Mouse (Mus musculus) left cerebral cortex, adult 9 months (tissue): Measurements from ENCODE around the gene Rpl3.

ENCODE experiments used
- DNase-seq, 2 experiments: peaks; one replicate each; pipeline ENCODE4 v3.0.0; 2022; ENCODE audit warnings: low spot score in 2 of 2

Gene Rpl3

DNA sequence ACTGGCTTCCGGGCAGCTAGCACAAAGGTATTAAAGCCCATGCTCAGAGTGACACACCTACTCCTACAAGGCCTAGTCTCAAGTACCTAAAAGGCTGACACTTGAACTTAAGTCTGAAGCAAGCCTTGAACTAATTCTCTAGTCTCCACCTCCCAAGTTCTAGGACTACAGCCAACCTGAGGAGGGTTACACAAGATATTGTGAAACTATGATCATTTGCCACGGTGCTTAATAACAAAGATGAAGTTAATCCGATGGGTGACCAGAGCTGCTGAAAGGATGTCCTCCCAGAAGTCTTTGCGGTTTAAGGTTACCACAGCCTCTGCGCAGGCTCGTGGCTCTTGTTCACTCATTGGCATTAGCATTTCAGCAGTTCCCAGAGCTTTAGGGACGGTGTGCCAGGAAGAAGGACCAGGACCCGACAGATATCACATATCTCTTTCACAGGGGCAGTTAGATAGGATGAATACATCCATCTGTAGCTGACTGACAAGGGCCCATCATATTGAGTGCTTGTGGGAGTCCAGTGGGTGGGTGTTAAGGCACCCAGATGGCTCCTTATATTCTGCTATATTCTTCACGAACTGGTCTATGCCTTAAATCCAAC lies 4.2 kb downstream of the Rpl3 start:
- DNase-seq, result no peak

DNA sequence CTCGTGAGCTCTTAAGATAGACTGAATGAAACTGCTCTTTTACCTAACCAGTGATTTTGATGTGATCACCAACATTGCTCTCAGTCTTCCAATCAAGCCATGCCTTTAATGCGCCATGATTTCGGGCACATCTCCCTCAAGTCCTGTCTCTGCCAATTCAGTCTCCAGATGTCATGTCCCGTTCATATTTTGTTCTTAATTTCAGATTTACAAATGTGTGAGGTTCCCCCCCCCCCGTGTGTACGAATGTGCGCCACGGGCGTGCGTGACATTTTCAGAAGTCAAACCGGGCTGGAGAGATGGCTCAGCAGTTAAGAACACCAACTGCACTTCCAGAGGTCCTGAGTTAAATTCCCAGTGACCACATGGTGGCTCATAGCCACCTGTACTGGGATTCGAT lies 7.9 kb downstream of the Rpl3 start:
- no peak for DNase-seq

DNA sequence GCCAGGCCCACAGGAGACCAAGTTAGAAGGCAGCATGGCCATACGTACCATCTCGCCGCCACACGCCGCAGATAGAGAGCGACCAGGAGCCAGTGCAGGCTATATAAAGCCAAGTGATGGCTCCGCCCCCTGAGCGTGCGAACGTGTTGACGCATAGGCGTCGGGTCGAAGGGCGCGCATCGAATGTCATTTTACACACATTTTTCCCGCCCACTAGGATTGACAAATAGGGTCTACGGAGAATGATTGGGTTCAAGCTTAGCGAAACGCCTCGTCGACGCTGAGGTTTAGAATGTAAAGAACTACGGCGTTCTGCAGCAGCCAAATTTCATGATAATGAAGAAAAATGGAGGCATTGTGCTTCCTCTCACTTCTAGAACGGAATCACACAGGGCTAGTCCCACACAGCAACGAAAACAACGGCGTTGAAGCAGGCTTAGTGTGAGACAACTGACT lies 8.4 kb downstream of the Rpl3 start:
- DNase-seq, result peak; percentile 97 to 99

DNA sequence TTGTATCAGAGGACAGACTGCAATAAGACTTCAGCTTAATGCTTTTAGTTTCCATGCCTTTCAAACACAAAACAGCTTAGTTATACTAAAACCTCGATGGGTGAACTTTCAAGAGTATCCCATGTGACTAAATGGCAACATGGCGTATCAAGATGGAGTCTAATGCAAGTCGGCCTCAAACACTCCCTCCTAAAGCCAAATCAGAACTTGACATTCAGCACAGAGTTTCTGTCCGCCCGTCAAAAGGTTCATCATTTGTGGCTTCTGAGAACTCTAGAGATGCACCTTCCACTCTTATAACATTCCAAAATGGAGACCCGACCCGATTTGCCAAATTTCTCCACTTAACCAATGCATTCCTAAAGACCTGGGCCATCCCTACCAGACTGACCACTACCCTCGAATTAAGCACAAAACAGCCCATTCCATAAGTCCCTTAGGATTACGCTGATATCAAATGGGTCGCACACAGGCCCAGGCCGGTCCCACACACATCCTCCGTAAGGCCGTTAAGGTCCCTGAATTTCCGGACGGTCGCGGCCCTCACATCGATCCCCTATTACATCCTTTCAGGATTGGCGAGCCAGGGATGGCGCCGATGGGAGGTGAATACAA lies 8.9 kb downstream of the Rpl3 start:
- DNase-seq, result no peak

DNA sequence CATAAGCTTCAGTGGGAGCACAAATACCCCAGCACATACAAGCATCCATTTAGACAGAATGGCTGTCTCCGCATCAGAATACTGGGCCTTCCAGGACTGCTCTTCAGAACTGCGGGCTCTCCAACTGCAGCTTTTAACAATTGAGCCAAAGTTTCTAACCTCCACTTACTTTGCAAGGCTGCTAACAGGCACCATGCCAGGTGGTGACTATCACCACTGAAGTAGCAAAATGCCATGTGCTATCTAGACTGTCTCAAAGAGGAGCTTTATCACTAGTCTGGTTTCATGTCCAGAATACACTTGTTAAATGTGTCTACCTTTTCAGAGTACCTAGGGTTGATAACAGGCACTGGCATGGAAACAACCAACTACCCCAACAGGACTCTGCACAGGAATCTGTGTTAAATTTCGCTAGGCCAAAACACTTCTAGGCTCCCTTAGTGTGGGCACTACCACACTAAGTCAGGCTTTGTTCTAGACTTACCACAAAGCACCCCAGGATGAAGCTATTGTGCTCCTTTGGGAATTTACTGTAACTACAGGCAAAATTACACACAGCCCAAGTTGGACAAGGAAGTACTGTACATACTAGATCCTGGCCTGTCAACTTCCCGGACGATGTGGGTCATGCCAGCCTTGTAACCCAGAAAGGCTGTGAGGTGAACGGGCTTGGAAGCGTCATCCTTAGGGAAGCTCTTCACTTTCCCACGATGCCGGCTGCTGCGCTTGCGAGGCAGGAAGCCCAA lies 9.7 kb downstream of the Rpl3 start:
- no peak for DNase-seq

DNA sequence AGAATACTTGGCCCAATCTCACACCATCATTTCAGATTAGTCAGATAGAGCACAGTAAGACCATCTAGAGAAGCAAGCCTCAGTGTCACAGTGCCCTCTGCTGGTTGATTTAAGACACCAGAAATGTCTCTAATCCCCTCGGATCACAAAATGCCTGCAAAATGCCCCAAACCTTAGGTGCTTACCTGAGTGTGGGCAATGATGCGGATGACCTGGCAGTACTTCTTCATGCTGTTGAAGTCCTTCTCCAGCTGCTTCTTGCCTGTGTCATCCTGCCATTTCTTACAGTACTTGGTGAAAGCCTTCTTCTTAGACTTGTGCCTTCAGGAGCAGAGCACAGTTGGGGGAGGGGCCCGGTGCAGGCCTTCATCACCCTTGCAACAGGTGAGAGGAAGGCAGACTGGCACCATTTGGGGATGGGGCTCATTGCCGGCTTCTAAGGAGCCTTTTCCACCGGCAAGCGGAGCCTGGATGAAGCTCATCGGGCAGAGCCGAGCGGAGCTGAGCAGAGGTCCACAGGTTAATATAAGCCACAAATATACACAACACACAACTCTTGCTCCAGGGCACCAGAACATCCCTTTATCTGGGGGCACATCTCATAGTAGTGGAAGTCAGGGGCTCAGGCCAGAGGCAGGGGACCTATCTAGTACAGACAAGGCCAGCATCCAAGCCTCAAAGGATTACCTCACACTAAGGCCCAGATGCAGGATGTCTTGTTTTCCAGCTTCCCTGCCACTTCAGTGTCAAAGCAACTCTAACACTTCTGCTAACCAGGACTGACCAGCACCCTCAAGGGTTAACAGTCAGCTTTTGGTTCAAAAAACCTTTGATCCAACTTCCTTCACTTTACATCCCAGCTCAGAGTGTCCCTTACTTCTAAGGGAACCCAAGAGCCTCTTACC lies 10.7 kb downstream of the Rpl3 start:
- DNase-seq, result no peak

DNA sequence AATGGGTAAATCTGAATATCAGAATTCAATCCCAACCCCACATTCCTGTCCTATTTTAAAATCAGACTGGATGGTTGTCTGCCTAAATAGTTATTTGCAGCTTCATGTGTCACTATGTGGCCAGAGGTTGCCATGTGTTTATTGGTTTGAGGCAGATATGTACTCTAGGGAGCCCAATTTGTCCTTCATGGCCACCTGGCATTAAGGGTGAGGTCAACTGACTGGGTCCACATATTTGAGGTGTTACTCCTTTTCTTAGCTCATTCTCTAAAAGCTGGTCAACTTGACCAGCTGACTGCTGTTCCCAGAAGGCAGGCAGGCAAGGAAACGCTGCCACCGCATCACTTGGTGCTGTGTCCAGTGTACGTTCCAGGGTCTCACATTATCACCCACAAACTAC lies 11.7 kb downstream of the Rpl3 start:
- no peak for DNase-seq

DNA sequence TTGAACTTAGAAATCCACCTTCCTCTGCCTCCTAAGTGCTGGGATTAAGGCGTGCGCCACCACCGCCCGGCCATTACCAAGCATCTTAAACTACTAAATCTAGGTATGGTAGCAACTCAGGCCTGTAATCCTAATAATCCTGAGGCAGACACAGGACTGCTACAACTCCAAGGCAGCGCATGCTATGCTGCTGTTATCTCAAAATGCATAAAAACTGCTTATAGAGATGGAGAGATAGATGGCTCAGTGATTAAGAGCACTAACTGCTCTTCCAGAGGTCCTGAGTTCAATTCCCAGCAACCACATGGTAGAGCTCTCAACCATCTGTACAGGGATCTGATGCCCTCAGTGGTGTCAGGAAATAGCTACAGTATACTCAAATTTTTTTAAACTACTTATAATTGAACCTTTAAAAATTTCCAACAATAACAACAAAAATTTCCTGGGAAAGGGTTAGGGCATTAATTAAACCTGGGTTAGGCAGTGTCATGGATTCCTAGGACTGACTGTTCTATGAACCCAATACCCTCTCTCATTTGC lies 12.5 kb downstream of the Rpl3 start:
- no peak for DNase-seq

DNA sequence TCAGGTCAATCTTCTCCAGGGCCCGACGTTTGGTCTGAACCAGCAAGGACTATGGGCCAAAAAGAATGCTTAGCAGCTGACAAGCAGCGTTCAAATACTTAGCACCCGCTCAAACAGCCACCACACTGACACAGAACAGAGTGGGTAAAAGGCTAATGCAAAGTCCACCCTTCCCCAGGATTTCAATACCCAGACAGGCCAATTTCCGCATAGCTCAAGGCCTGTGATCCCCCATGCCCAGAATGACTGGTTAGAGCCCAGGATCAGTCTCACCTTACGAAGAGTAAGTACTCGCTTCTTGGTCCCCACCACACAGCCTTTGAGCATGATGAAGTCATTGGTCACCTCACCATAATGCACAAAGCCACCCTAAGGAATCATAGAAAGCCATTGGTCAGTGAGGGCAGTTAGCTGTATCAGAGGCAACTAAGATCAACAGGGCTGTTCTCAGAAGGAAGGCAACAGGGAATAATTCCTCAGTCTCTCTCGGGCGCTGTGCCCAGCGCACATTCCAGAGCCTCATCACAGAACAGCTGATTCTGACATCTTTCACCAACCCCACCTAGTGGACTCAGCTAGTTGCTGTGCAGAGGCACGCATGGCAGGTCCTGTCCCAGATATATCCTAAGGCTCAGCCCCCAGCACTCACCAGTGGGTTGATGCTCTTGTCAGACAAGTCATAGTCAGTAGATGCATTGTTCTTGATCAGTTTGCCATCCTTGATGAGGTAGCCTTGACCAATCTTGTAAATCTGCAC lies 13.4 kb downstream of the Rpl3 start:
- DNase-seq, result no peak

DNA sequence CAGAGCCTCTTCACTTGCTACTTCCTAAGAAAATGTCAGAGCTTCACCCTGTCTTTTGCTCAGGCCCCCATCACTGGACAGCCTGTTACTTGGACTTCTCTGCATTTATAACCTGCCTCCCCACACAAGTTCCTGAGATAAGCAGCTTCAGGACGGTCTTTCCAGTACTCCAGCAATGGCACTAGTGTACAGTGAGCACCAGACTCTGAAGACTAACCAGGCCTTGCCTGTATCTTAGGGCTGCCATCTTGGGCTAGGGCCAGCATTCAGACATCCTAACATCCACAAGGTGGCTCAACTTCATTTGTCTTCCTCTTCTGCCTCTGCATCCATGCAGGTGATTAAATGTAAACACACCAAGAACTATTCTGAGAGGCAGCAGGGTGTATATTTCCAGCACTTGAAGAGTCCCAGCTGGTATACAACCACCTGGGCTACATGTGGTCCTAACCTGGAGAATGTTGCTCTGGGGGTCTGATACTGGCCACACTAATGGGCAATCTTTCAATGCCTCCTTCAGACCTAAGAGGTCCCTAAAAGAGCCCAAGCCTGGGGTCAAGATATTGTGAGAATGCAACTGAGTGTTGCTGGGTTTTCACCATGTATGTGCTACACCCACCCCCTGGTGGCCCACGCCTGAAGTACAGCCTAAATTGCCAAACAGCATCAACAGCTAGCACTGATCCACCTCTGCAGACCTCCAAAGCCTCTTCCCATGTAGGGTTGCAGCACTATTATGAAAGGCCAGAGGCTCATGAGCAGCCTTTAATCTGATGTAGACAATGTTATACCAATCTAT lies 15.1 kb downstream of the Rpl3 start:
- DNase-seq, result peak in 1 of 2 experiments; percentile 79

DNA sequence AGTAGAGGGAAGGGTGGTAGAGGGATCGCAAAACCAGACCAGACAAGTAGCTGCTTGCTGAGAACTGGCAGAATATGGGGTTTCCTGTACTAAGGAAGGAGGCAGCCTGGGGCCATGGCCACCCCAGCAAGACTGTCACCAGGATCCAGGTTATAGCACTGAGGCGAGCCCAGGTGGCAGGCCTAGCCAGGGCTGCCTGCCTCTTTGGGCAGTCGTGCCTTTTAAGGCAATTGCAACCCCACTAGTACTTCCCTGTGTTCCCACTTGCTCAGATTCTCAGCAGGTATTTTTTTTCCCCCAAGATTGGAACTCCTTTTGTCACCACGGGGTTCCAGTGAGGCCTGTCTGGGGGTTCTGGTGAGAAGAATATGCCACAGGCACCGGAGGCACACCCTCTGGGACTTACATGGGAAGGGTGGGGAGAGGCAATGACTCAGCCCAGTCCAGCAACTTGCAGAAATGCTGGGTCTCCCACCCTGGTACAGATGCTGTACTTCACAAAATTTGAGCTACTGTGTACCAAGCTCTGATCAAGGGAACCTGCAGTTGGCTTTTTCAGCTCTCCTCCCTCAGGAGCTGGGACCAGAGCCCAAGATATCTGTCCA lies 15.8 kb downstream of the Rpl3 start:
- no peak for DNase-seq

DNA sequence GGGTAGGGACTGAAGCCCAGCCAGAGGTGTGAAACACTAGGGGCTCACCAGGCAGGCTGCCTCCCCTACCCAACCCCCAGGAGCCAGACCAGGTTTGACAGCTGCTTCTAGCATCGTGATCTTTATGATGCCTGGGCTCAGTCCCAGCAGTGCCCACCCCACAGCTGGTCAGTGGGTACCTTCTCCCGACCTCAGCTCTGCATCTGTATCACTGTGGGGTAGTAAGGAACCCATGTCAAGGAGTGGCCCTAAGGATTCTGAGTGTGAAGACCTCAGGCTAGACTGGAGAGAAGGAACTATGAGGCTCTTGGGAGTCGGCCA lies 16.3 kb downstream of the Rpl3 start:
- DNase-seq, result no peak

DNA sequence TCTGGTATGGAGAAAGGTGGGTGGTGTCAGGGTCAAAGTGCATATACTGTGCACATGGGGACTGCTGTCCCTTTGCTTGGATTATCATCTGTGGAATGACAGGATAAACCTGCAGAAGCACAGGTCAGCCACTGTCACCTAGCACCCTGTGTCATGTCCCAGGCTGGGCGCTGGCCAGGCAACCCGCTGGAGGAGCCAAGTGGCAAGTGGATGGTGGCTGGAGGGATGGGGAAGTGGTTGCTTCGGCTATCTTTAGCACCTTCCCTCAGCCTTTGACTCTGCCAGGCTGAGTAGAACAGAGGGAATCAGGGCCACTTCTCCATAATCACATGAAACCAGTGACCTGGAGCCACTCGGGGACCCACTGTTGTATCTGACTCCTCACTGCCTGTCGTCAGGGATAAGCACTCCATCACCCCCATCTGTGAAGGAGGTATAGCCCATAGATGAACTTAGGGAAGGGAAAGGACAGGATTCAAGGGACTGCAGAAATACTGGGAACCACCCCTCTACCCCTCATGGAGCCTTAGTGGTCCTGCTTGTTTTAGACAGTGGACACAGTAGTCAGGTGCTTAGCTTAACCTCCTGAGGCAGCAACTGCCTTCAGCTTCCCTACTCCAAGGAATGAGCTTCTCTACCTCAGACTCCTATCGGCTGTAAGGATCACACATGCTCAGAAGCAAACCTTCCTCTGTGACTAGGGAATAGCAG lies 16.9 kb downstream of the Rpl3 start:
- DNase-seq, result no peak

DNA sequence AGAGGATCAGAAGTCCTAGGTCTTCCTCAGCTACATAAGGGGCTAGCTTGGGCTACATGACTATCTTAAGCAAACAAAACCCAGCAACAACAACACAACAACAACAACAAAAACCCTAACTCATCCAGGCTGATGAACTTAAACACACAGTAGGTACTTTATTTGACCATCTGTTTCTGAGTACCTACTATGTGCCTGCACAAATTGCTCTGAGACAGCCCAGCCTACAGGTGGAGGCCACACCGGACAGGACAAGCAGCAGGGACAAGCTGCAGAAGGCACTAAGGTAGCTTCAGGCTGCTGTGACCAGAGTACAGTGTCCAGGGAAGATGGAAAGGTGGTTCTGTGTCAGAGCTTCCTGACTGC lies 18.4 kb downstream of the Rpl3 start:
- DNase-seq, result no peak

DNA sequence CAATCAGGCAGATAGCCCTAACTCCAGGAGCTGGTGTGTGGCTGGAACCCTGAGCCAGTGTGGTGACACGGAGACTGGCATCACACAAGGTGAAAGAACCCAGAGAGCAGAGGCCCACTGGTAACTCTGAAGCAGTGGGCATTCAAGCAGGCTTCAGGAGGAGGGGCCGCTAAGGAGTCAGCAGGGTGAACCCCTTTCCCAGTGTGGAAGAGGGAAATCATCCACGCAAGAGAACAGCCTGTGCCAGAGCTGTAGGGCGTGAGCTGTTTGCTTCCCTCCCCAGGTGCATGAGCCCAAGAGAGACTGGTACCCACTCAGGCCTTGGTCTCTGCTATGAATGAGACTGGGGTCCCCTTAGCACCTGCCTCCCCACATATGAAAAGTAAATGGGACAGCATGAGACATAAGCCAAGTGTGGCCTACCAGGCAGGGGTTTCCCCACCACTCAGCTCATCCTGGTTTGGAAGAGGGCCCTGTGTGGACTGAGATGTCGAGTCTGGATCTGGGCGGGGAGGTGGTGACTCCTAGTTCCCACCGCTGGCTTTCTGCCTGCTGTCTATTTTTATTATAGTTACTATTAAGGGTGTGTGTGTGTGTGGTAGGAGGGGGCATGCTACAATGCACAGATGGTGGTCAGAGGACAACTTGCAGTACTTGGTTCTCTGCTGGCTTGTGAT lies 19.0 kb downstream of the Rpl3 start:
- DNase-seq, result no peak

DNA sequence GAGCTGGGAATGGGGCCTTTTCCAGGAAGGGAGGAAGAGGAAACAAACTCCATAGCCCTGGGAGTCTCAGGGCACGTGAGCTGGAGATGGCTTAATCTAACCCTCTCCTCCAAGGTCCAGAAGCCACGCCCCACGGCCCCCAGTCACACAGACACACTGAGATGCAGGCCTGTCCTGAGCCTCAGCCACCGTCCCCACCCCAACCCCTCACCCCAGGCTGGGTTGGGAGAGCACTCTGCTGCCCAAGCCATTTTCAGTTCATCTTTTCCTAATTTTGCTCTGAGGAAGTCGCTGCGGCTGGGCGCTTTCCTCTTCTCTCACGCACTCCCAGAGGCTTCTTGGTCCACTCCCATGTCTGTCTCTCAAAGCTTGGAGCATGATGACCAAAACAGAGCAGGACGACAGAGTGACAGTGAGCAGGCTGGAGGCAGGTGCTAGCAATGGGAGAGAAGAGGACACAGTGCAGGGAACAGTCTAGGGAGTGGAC lies 19.7 kb downstream of the Rpl3 start:
- no peak for DNase-seq

DNA sequence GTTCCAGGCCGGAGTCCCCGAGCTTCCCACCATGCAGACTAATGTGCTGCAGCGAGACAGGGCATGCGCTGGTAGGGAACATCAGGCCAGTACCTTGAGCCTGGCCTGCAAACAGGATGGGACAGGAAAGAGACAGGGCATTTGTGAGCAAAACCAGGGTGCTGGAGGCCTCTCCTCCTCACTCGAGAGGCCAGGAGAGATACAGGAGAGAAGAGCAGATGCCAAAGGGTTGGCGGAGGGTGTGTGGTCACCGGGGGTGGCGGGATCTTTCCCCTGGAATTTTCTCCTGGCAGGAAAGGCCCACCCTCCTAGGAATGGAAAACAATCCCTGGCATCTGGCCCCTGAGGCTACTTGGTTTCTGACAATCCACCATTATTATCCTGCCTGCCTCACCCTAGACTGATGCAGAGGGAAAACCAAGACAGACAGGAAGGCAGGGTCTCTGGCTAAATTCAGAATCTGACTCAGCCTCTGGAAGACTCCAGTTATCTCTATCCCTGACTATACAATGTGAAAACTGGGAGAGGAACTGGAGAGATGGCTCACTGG lies 21.5 kb downstream of the Rpl3 start:
- no peak for DNase-seq

DNA sequence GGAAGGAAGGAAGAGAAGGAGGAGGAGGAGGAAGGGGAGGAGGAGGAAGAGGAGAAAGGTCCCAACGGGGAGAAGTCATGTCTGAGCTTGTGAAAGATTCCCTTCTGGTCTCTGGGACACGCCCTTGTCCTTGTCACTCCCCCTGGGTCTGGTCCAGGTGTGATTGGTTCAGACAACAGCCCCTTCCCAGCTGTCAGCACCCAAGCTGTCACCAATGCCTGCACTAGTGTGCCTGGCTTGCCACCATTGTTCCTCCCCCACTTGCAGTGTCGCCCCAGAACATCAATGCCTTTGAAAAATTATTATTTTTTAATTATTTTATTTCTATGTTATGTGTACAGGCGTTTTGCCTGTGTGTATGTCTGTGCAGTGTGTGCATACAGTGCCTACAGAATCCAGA lies 22.5 kb downstream of the Rpl3 start:
- no peak for DNase-seq
